Mouse (Mus musculus): ENCODE data around the gene Rif1.

GRCm38 (mm10) chr2:52036929-52037595 is 35.6 kb upstream of the Rif1 start:
- TF ChIP-seq ZNF384 (IDR thresholded peaks at IDR 0.05; ENCODE audit: low read depth, low read length) (no peak), MAFK (IDR thresholded peaks at IDR 0.05; ENCODE audit: insufficient read depth, low read depth, low read length) (no peak), ZC3H11A (IDR thresholded peaks at IDR 0.05; ENCODE audit: borderline replicate concordance, low read depth, low read length) (no peak), CHD2 (IDR thresholded peaks at IDR 0.05; ENCODE audit: low read depth, low read length) (no peak), HCFC1 (IDR thresholded peaks at IDR 0.05; ENCODE audit: borderline replicate concordance, insufficient read depth, low read length) (no peak)
